Mouse (Mus musculus) G1E (cell line): ENCODE measurements around the gene Syt8.

Experiments used
- CTCF ChIP-seq: IDR thresholded peaks from 2 replicates; pipeline ENCODE4 v1.5.1; 2012; ENCODE audit warnings: low read depth, low read length, inconsistent platforms, mixed read lengths
- GATA1 ChIP-seq: IDR thresholded peaks from 2 replicates; pipeline ENCODE4 v1.6.1; 2012; ENCODE audit warnings: borderline replicate concordance, low read length, inconsistent platforms, mixed read lengths
- POLR2AphosphoS5 ChIP-seq: IDR thresholded peaks from 2 replicates; pipeline ENCODE4 v1.6.1; 2012; ENCODE audit warnings: low read depth, low read length, inconsistent platforms; ENCODE audit not compliant: insufficient replicate concordance

DNA sequence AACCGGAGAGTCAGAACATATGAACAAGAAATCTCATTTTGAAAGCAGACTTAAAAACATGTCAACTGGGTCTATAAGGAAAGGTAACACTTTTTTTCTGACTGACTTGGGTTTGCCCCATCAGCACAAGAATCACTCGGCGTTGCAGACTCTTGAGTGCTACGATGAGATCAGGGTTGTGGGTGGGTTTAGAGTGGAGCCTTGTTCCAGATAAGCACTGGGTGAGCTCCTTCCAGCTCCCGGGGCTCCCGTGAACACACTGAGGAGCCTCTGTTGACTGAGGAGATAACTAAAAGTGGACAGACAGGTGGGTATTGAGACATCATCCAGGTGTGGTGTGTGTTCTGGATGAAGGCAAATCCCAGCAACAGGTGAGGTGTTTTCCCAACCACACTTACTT is 21.4 kb upstream of the Syt8 start:
- TF ChIP-seq CTCF (no peak), POLR2AphosphoS5 (no peak), GATA1 (no peak)
